21 mouse cellular contexts compared by ENCODE assay signal in genomic region chr13:103079806-103080205, GRCm38 (mm10).
"Had no signal": no experiment of that assay in that cellular context is flagged by ENCODE, and none has a peak within 500 bp of the region (broad histone marks: within the 10 kb centered on the region; RNA-seq: fewer than 3 reads in every experiment).

No protein-coding gene starts in this region.

- H3K4me3 ChIP-seq: limb, embryonic 12.5 days; limb, embryonic 15.5 days; midbrain, embryonic 12.5 days; midbrain, embryonic 15.5 days; neural tube, embryonic 12.5 days; neural tube, embryonic 15.5 days had no signal

- H3K36me3 ChIP-seq: limb, embryonic 12.5 days; limb, embryonic 15.5 days; midbrain, embryonic 12.5 days; midbrain, embryonic 15.5 days; neural tube, embryonic 12.5 days; neural tube, embryonic 15.5 days had no signal

- ATAC-seq: liver, postnatal 0 days; lung, postnatal 0 days; midbrain, embryonic 15.5 days had no signal

- H3K27me3 ChIP-seq: limb, embryonic 12.5 days; limb, embryonic 15.5 days; midbrain, embryonic 12.5 days; midbrain, embryonic 15.5 days; neural tube, embryonic 12.5 days; neural tube, embryonic 15.5 days had no signal

- H3K4me1 ChIP-seq: limb, embryonic 12.5 days; limb, embryonic 15.5 days; midbrain, embryonic 15.5 days; neural tube, embryonic 12.5 days; neural tube, embryonic 15.5 days had no signal

- H3K9me3 ChIP-seq: limb, embryonic 12.5 days; limb, embryonic 15.5 days; midbrain, embryonic 12.5 days; midbrain, embryonic 15.5 days; neural tube, embryonic 12.5 days; neural tube, embryonic 15.5 days had no signal

- H3K27ac ChIP-seq: limb, embryonic 12.5 days; limb, embryonic 15.5 days; liver, embryonic 14.5 days; macrophage; midbrain, embryonic 12.5 days; midbrain, embryonic 15.5 days; neural tube, embryonic 12.5 days; neural tube, embryonic 15.5 days; stomach, postnatal 0 days had no signal

- H3K9ac ChIP-seq: limb, embryonic 12.5 days; limb, embryonic 15.5 days; liver, embryonic 14.5 days; liver, postnatal 0 days; lung, embryonic 14.5 days; midbrain, embryonic 12.5 days; midbrain, embryonic 15.5 days; neural tube, embryonic 12.5 days; neural tube, embryonic 15.5 days had no signal

- H3K4me2 ChIP-seq: limb, embryonic 12.5 days; limb, embryonic 15.5 days; liver, embryonic 11.5 days; lung, embryonic 14.5 days; midbrain, embryonic 12.5 days; midbrain, embryonic 15.5 days; neural tube, embryonic 12.5 days; neural tube, embryonic 15.5 days had no signal

- DNase-seq: kidney, postnatal 14 days; kidney, postnatal 4 days; left cerebral cortex, postnatal 4 days; liver, postnatal 0 days; lung, embryonic 14.5 days; right cerebral cortex, adult 18-20 months; right cerebral cortex, postnatal 14 days; right cerebral cortex, postnatal 4 days; thymus, adult 2 months; thymus, postnatal 25 days had no signal
